Mouse (Mus musculus): ENCODE results near the gene Cavin2. TPM values are rescaled to one million over a fixed set of nuclear protein-coding genes. Genes with fewer than 3 reads are reported as not detected.
A peak's percentile ranks its signal among the peaks of the same experiment; 100 is the strongest.

Gene Cavin2
- polyA plus RNA-seq, 1 experiment from 2014 or later = 2.1 TPM

DNA sequence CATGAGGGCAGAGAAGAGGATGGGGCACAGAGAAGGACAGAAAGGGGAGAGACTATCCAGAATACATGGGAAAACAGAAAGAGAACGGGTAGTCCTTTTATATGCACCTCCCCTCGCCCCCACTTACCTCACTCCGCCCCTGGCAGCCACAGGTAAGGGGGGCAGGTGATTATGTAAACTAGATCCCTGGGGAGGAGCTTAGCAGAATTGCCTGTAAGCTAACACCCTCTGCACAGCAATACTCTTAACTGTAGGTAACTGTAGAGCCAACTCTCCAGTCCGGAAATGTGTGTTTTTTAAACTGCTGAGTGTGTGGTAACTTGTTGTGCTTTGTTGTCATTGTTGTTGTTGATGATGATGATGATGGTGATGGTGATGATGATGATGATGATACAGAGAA is 17.1 kb upstream of the Cavin2 start:
- Histone ChIP-seq H3K27me3 (peaks cover 12% of the 10 kb centered on the region; the same call in 1 of the 2 replicates), H3K27ac (no peak overlapping the region), H3K9me3 (replicated peaks) (no peaks in the 10 kb centered on the region), H3K36me3 (ENCODE audit: poor library complexity, severe bottlenecking) (no peaks in the 10 kb centered on the region), H3K9ac (no peak overlapping the region), H3K4me3 (no peak overlapping the region), H3K4me2 (no peak overlapping the region), H3K4me1 (0 out of 2 replicates have a peak, but pooled peaks cover 13% of the 10 kb centered on the region)
- ATAC-seq = no peak
- 57% methylated on average over 4 of the region's 4 CpGs for WGBS

DNA sequence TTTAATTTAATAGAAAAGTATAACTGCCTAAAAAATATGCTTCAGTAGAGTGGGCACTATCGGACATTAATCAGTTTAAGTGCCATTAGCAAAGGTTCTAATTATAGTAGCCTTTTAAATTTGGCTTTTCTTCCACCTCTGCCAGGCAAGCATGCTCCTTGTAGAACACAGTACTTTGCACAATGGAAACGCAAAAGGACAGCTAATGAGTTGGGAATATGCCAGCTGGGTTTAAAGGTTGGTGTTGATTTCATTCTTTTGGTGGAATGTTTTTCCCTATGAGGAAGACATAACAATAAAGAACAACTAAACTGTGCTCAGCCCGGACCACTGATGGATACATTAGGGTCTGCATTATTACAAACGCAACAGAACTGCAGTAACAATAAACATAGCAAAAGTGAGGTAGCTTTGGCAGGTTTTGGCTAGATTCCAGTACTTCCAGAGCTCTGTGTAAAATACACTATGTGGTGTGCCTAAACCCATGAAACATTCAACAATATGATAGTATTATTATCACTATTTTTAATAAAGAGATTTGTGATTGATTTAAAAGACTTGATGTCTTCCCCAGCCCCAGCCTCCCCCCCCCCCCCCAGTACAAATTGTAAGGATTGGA is 16.2 kb upstream of the Cavin2 start:
- Histone ChIP-seq H3K9ac (no peak overlapping the region), H3K4me2 (no peak overlapping the region), H3K4me3 (no peak overlapping the region), H3K4me1 (0 out of 2 replicates have a peak, but pooled peaks cover 8% of the 10 kb centered on the region), H3K27me3 (peaks cover 12% of the 10 kb centered on the region; the same call in 1 of the 2 replicates), H3K9me3 (replicated peaks) (no peaks in the 10 kb centered on the region), H3K36me3 (ENCODE audit: poor library complexity, severe bottlenecking) (no peaks in the 10 kb centered on the region), H3K27ac (no peak overlapping the region)
- 26% methylated on average over 4 of the region's 4 CpGs for WGBS
- ATAC-seq = peak; percentile 52; the same call in 1 of the 2 replicates

DNA sequence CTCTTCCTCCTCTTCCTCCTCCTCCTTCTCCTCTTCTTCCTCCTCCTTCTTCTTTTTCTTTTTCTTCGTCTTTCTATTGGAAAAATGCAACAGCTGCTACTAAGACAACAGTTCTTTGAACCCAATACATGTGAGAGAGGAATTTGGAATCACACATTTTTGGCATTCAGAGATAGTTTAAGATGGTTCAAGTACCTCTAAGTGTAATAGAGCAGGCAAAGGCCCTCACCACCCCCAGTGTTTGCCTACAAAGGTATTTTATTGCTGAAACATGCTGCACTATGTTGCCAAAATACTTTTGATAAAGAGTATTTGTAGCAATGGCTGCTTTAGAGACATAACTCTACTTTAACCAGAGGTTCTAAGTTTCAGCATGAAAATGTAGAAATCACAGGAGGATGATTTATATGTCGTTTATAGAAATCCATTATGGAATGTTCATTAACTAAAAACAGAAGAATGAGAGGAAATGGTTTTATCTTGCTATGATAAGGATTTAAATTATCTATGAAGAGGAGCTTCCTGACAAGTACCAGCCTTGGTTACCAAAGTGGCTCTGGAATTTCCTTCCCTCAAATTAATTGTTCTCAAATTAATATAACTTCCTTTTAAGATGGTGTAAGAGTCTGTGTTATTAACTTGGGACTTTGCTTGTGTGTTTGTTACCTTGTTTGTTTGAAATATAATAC is 10.9 kb upstream of the Cavin2 start:
- Histone ChIP-seq H3K4me3 (no peak overlapping the region), H3K27me3 (no peaks in the 10 kb centered on the region), H3K27ac (no peak overlapping the region), H3K9ac (no peak overlapping the region), H3K36me3 (ENCODE audit: poor library complexity, severe bottlenecking) (no peaks in the 10 kb centered on the region), H3K4me1 (0 out of 2 replicates have a peak, but pooled peaks cover 8% of the 10 kb centered on the region), H3K9me3 (replicated peaks) (no peaks in the 10 kb centered on the region), H3K4me2 (no peak overlapping the region)
- no peak for ATAC-seq
- 73% methylated on average over 2 of the region's 2 CpGs for WGBS

DNA sequence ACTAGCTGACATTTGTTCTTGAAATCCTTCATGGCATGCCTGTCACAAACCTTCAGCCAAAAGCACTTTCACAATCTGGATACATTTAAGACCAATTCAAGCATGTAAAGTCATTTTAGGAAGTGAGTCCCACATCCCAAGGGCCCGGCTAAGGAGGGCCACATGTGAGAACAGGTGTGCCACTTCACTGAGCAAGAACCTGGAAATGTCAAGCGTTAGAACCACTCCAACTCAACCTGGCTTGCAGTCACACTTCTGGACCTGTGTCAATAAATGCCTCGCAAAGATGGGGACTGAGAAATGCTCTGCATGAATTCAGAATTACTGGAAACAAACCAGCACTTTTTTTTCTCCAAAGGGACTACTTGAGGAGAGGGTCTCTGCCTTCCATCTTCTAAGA is 725 bp upstream of the Cavin2 start:
- no peaks in the 10 kb centered on the region for H3K27me3 ChIP-seq
- no peak for ATAC-seq
- no peak overlapping the region for H3K27ac ChIP-seq
- H3K9me3 ChIP-seq (replicated peaks) = no peaks in the 10 kb centered on the region
- H3K36me3 ChIP-seq (ENCODE audit: poor library complexity, severe bottlenecking) = no peaks in the 10 kb centered on the region
- H3K4me3 ChIP-seq = no peak overlapping the region
- H3K4me2 ChIP-seq = no peak overlapping the region
- 83% methylated on average over 3 of the region's 3 CpGs for WGBS
- H3K9ac ChIP-seq = no peak overlapping the region
- peaks cover 23% of the 10 kb centered on the region for H3K4me1 ChIP-seq

DNA sequence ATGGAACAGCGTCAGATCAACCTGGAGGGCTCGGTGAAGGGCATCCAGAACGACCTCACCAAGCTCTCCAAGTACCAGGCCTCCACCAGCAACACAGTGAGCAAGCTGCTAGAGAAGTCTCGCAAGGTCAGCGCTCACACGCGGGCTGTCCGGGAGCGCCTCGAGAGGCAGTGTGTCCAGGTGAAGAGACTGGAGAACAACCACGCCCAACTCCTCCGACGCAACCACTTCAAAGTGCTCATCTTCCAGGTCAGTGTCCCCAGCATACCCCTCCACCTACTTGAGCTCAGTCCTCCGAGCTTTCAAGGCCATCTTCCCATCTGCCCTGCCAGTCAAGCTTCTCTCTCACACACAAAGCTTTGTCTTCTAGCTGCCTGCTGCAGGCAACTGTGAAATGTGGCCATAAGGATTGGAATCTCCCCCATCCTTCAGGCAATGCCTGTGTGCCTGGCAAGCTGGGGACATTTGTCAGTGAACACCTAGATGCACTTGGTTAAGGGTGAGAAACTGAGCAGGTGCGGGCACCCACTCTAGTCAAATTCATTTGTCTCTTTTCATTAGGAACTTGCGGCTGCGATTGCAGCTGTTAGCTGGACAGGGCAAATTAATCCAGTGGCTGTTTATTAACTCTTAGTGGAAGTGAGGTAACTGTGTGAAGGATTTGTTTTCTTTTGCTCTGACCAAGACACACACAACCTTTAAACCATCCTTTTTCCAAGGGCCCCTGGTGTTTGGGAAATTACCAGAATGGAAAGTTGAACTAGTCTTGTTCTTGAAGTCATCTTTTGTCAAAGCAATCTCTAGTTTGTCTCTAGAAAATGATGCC is 907 bp downstream of the Cavin2 start:
- Histone ChIP-seq H3K9me3 (replicated peaks) (no peaks in the 10 kb centered on the region), H3K27ac (no peak overlapping the region), H3K36me3 (ENCODE audit: poor library complexity, severe bottlenecking) (no peaks in the 10 kb centered on the region), H3K4me3 (no peak overlapping the region), H3K9ac (no peak overlapping the region), H3K4me2 (no peak overlapping the region), H3K4me1 (peaks cover 23% of the 10 kb centered on the region), H3K27me3 (no peaks in the 10 kb centered on the region)
- WGBS = 85% methylated on average over 17 of the region's 17 CpGs
- peak; percentile 48; the same call in 1 of the 2 replicates for ATAC-seq

DNA sequence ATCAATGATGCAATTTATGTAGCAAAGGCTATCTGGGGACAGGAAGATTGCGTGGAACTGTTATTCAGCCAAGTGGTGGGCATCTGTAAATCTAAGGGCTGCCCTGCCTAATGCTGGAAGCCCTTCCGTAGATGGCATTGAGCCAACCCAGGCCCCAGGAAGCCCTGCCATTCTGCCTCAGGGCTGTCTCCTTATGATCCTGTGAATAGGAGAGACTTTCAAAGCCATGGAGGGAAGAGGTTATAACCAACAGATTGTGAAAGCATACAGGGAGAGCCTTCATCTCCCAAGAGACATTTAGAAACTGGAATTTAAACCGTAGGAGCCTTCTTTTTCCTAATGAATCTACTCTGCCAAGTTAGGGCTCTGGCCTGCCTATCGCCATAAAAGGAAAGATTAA is 1.7 kb downstream of the Cavin2 start:
- H3K27ac ChIP-seq = no peak overlapping the region
- 44% methylated on average over 4 of the region's 4 CpGs for WGBS
- ATAC-seq = peak; percentile 53; the same call in 1 of the 2 replicates

DNA sequence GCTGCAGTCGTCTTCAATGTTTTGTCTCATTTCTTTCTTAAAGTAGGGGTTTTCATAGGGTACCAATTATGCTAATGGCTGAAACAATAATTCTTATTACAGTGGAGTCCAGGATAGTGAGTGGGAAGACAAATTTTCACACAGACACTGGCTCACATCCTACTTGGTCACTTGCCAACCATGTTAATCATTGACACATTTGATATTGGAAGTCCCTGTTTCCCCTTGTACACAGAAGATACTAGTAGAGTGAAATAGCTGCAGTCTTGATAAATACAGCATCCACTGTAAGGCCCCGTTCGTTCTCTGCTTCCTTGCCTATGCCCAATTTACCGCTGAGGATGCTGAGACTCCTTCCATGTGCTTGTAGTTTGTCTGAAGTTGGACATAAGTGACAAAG is 3.4 kb downstream of the Cavin2 start:
- Histone ChIP-seq H3K9ac (no peak overlapping the region), H3K4me2 (no peak overlapping the region), H3K36me3 (ENCODE audit: poor library complexity, severe bottlenecking) (no peaks in the 10 kb centered on the region), H3K4me3 (no peak overlapping the region), H3K27ac (no peak overlapping the region), H3K9me3 (replicated peaks) (no peaks in the 10 kb centered on the region), H3K4me1 (peaks cover 23% of the 10 kb centered on the region), H3K27me3 (no peaks in the 10 kb centered on the region)
- 80% methylated on average over 4 of the region's 4 CpGs for WGBS
- no peak for ATAC-seq

More for the DNA sequence above, 1.7 kb downstream of the Cavin2 start:
- Histone ChIP-seq H3K4me2 (no peak overlapping the region), H3K4me1 (peaks cover 23% of the 10 kb centered on the region), H3K4me3 (no peak overlapping the region), H3K27me3 (no peaks in the 10 kb centered on the region), H3K9ac (no peak overlapping the region), H3K9me3 (replicated peaks) (no peaks in the 10 kb centered on the region), H3K36me3 (ENCODE audit: poor library complexity, severe bottlenecking) (no peaks in the 10 kb centered on the region)

DNA sequence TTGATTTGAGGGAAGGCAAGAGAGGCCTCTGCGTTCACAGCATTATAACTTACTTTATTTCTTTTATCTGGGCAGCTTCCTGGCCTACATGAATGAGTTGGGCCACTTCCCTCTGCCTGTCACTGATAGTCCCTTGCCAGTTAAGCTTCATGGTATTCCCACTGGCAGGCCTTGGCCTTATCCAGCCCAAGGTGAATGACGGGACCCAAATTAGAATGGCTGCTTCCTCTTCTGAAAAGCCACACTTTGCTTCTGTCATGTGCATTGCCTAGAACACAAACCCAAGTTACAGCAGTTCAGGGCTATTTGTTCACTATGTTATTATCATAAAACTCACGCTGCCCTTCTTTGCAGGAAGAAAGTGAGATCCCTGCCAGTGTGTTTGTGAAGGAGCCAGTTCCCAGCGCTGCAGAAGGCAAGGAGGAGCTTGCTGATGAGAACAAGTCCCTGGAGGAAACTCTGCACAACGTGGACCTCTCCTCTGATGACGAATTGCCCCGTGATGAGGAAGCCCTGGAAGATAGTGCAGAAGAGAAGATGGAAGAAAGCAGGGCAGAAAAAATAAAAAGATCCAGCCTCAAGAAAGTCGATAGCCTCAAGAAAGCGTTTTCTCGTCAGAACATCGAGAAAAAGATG is 11.5 kb downstream of the Cavin2 start:
- Histone ChIP-seq H3K4me1 (no peaks in the 10 kb centered on the region), H3K4me3 (no peak overlapping the region), H3K9me3 (replicated peaks) (no peaks in the 10 kb centered on the region), H3K27ac (no peak overlapping the region), H3K36me3 (ENCODE audit: poor library complexity, severe bottlenecking) (no peaks in the 10 kb centered on the region), H3K9ac (no peak overlapping the region), H3K4me2 (no peak overlapping the region), H3K27me3 (no peaks in the 10 kb centered on the region)
- WGBS = 90% methylated on average over 11 of the region's 11 CpGs
- ATAC-seq = no peak

DNA sequence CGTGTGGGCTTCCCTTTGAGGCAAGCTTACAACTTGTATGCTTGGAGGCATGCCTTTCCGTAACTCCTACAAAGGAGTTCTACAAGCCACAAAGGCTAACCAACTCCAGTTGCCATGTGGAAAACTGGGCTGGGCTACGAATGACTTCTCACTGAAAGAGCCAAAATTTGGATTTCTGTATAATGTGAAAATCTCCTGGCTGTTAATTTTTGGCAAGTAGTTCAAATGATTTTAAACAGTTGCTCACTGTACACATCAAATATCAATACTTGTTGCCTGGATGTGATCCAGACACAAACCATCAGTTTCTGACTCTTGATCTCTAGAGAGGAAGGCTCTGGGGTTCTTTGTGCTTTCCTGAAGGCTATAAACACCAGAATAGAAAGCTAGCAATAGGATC is 18.1 kb downstream of the Cavin2 start:
- Histone ChIP-seq H3K36me3 (ENCODE audit: poor library complexity, severe bottlenecking) (no peaks in the 10 kb centered on the region), H3K27me3 (no peaks in the 10 kb centered on the region), H3K9me3 (replicated peaks) (no peaks in the 10 kb centered on the region), H3K27ac (no peak overlapping the region), H3K9ac (no peak overlapping the region), H3K4me3 (no peak overlapping the region), H3K4me1 (no peaks in the 10 kb centered on the region), H3K4me2 (no peak overlapping the region)
- WGBS = 89% methylated on average over 3 of the region's 3 CpGs
- ATAC-seq = no peak

DNA sequence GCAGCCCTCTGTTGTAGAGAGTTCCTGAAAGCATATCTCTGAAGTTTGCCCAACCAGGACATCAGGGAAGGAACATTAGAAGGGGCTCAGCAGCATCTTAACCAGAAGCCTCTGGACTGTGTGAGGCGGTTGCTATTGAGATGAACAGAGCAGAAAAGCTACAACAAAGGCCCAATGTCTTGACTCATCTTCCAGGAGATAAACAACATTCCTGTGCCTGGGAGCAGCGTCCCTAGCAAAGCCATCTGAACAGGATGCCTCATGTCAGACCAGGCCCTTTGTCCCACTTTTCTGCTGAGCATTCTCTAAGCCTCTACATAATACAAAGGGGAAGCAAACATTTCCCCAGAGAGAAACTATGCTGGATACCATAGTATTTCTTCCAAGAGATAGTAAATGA is 26.6 kb downstream of the Cavin2 start:
- H3K36me3 ChIP-seq (ENCODE audit: poor library complexity, severe bottlenecking) = no peaks in the 10 kb centered on the region
- H3K4me3 ChIP-seq = no peak overlapping the region
- H3K4me1 ChIP-seq = no peaks in the 10 kb centered on the region
- no peak overlapping the region for H3K27ac ChIP-seq
- 70% methylated on average over 2 of the region's 2 CpGs for WGBS
- H3K27me3 ChIP-seq = no peaks in the 10 kb centered on the region
- no peak overlapping the region for H3K9ac ChIP-seq
- ATAC-seq = no peak
- no peaks in the 10 kb centered on the region for H3K9me3 ChIP-seq (replicated peaks)
- no peak overlapping the region for H3K4me2 ChIP-seq

DNA sequence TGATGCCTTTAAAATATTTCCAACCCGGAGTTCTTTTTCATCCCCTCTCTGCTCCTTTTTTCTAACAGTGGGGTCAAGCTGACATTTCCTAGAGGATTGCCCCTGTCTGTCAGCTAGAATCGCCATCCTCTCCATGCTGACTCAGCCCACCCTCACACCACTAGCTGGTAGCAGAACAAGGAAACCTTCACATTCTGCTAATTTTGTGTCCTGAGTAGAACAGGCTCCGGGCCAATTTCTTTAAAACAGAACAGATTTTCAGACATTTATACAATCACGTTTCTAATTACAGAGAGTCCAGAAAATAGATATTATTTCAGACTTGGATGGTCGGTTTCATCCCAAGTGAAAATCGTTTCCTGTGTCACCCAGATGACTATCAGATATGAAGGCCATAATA is 34.6 kb downstream of the Cavin2 start:
- ATAC-seq = no peak
- H3K9ac ChIP-seq = no peak overlapping the region
- no peaks in the 10 kb centered on the region for H3K36me3 ChIP-seq (ENCODE audit: poor library complexity, severe bottlenecking)
- no peaks in the 10 kb centered on the region for H3K9me3 ChIP-seq (replicated peaks)
- no peaks in the 10 kb centered on the region for H3K4me1 ChIP-seq
- H3K27ac ChIP-seq = no peak overlapping the region
- no peak overlapping the region for H3K4me2 ChIP-seq
- H3K4me3 ChIP-seq = no peak overlapping the region
- WGBS = 86% methylated on average over 6 of the region's 6 CpGs
- no peaks in the 10 kb centered on the region for H3K27me3 ChIP-seq

DNA sequence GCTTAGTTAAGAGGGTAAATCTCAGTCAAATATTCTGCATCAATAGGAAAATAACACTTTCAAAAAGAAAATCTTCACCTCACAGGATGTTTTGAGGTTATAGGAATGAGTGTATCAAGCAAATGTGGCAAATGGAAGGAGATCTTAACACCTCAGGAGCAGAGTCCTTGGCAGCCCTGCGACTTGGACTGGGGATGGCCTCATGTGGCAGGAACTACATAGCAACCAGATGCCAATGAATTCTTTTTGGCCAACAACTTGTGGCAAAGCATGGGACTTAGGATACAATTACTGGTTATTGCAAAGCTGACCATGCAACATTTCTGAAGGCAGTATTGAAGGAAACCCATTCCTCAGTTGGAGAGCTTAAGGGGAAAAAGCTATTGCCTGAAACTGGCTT is 39.6 kb downstream of the Cavin2 start:
- Histone ChIP-seq H3K9ac (no peak overlapping the region), H3K4me1 (peaks cover 4% of the 10 kb centered on the region; the same call in 1 of the 2 replicates), H3K27ac (no peak overlapping the region), H3K27me3 (no peaks in the 10 kb centered on the region), H3K36me3 (ENCODE audit: poor library complexity, severe bottlenecking) (no peaks in the 10 kb centered on the region), H3K4me2 (no peak overlapping the region), H3K4me3 (no peak overlapping the region), H3K9me3 (replicated peaks) (no peaks in the 10 kb centered on the region)
- WGBS = 88% methylated on average over 1 of the region's 1 CpGs
- ATAC-seq = no peak
